Mouse (Mus musculus): ENCODE results near the gene Ccdc186.
"Not testable (repeated sequence)": the region's sequence is repeated elsewhere in the genome, so short reads cannot be mapped to it uniquely, and the experiment has no call there.

Gene Ccdc186

GRCm38 (mm10) chr19:56801656-56802351 lies 20.2 kb downstream of the Ccdc186 start:
- DNase-seq (ENCODE audit: low read depth, low spot score), result no peak

- DNase-seq (ENCODE audit: low read depth, low spot score), result no peak
Observed at GRCm38 (mm10) chr19:56800930-56801655, 20.9 kb downstream of the Ccdc186 start.

GRCm38 (mm10) chr19:56800226-56800625 lies 21.8 kb downstream of the Ccdc186 start:
- no peak for DNase-seq (ENCODE audit: low read depth, low spot score)

- no peak for DNase-seq (ENCODE audit: low read depth, low spot score)
Observed at GRCm38 (mm10) chr19:56797376-56797775, 24.6 kb downstream of the Ccdc186 start.

- no peak for DNase-seq (ENCODE audit: low read depth, low spot score)
Observed at GRCm38 (mm10) chr19:56788952-56789351, 33.0 kb downstream of the Ccdc186 start.

- DNase-seq (ENCODE audit: low read depth, low spot score), result no peak
Observed at GRCm38 (mm10) chr19:56787911-56788310, 34.1 kb downstream of the Ccdc186 start.

- not testable (repeated sequence) for DNase-seq (ENCODE audit: low read depth, low spot score)
Observed at GRCm38 (mm10) chr19:56778532-56778931, 43.5 kb downstream of the Ccdc186 start.

GRCm38 (mm10) chr19:56776719-56777382 lies 45.1 kb downstream of the Ccdc186 start:
- DNase-seq (ENCODE audit: low read depth, low spot score), result peak; percentile 19

GRCm38 (mm10) chr19:56775893-56776718 lies 45.9 kb downstream of the Ccdc186 start:
- DNase-seq (ENCODE audit: low read depth, low spot score), result peak; percentile 13

GRCm38 (mm10) chr19:56774971-56775892 lies 46.8 kb downstream of the Ccdc186 start:
- DNase-seq (ENCODE audit: low read depth, low spot score), result no peak

GRCm38 (mm10) chr19:56774408-56774962 lies 47.5 kb downstream of the Ccdc186 start:
- no peak for DNase-seq (ENCODE audit: low read depth, low spot score)

- DNase-seq (ENCODE audit: low read depth, low spot score), result no peak
Observed at GRCm38 (mm10) chr19:56773393-56773971, 48.5 kb downstream of the Ccdc186 start.

GRCm38 (mm10) chr19:56772158-56772557 lies 49.8 kb downstream of the Ccdc186 start:
- no peak for DNase-seq (ENCODE audit: low read depth, low spot score)

- no peak for DNase-seq (ENCODE audit: low read depth, low spot score)
Observed at GRCm38 (mm10) chr19:56769024-56769423, 53.0 kb downstream of the Ccdc186 start.

GRCm38 (mm10) chr19:56762686-56763085 lies 59.3 kb downstream of the Ccdc186 start:
- DNase-seq (ENCODE audit: low read depth, low spot score), result no peak

GRCm38 (mm10) chr19:56761727-56762126 lies 60.3 kb downstream of the Ccdc186 start:
- DNase-seq (ENCODE audit: low read depth, low spot score), result no peak

- no peak for DNase-seq (ENCODE audit: low read depth, low spot score)
Observed at GRCm38 (mm10) chr19:56761096-56761495, 60.9 kb downstream of the Ccdc186 start.

- DNase-seq (ENCODE audit: low read depth, low spot score), result no peak
Observed at GRCm38 (mm10) chr19:56760306-56760940, 61.6 kb downstream of the Ccdc186 start.

GRCm38 (mm10) chr19:56759740-56760139 lies 62.2 kb downstream of the Ccdc186 start:
- no peak for DNase-seq (ENCODE audit: low read depth, low spot score)
